Mouse (Mus musculus) embryonic facial prominence, embryonic 10.5 days (tissue): Measurements from ENCODE around the gene Sgip1. TPM values are rescaled to one million over a fixed set of nuclear protein-coding genes. Genes with fewer than 3 reads are reported as not detected.

Source experiments
- DNase-seq: peaks from one replicate; pipeline ENCODE4 v3.0.0-alpha.2; 2017; ENCODE audit warnings: low spot score
- H3K27ac ChIP-seq: fragments of 300-500 bp; sonication (generic); replicated peaks from 2 replicates; pipeline ENCODE4 v1.5.1; 2016; ENCODE audit warnings: mild to moderate bottlenecking
- H3K27me3 ChIP-seq: fragments of 300-500 bp; sonication (generic); replicated peaks from 2 replicates; pipeline ENCODE4 v1.6.1; 2016; ENCODE audit warnings: low read depth, mild to moderate bottlenecking; ENCODE audit not compliant: poor library complexity, severe bottlenecking
- H3K36me3 ChIP-seq: fragments of 300-500 bp; sonication (generic); replicated peaks from 2 replicates; pipeline ENCODE4 v1.6.1; 2016; ENCODE audit warnings: mild to moderate bottlenecking, moderate library complexity
- H3K4me1 ChIP-seq: fragments of 300-500 bp; sonication (generic); 2 replicates; pipeline ENCODE4 v1.6.1; 2016
- H3K4me3 ChIP-seq: fragments of 300-500 bp; sonication (generic); 2 replicates; pipeline ENCODE4 v1.5.1; 2016; ENCODE audit warnings: mild to moderate bottlenecking, moderate library complexity
- H3K9me3 ChIP-seq: fragments of 300-500 bp; sonication (generic); 2 replicates; pipeline ENCODE4 v1.6.1; 2016; ENCODE audit warnings: mild to moderate bottlenecking
- WGBS: fragments of 180-500 bp; shearing (Covaris S2); methylation state at CpG from one replicate; pipeline ENCODE4 v1.1.7; 2016; 5-methylcytosine and 5-hydroxymethylcytosine counted together
- polyA plus RNA-seq: library from polyadenylated mRNA; unstranded; fragments of >200 nt; fragmentation: Nextera tagmentation; extraction: Ambion mirVana; gene quantifications from 2 replicates; pipeline ENCODE4 v1.2.1, GENCODE M21; 2016

Sgip1 gene
- polyA plus RNA-seq, 1 experiment from 2014 or later = 10.9 TPM

DNA sequence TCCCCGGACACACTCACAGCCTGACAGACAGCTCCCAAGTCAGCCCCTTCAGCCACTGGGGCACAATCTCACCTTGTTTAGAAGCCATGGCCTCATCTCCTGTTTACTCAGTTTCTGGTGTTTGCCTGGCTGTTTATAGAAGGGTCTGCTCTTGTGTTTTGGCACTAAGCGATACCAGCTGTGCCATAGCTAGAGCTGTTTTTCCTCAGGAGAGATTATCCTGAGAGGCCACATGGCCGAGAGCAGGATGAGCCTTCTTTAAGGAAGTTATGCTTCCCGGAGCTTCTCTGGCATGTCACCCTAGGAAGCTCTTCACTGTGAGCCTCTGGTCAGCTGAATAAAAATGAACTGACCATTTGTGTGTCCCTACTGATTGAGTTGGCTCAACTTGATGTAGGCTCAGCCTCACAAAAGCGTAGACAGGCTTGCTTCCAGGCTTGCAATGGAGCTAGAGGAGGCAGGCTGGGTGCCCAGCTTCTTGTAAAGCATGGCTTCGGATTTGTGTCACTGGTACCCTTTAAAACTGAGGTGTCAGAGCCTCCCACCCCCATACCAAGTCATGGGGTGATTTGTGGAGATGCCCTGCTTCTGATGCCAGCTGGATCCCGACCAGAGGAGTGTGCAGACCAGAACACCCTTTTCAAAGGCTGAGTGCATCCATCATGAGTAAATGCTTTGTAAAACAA is 42.1 kb downstream of the Sgip1 start:
- Histone ChIP-seq H3K27ac (no peak overlapping the region; the same call in 1 of the 2 replicates), H3K9me3 (no peaks in the 10 kb centered on the region), H3K4me1 (peaks cover 10% of the 10 kb centered on the region; the same call in 1 of the 2 replicates), H3K4me3 (no peak overlapping the region), H3K27me3 (no peaks in the 10 kb centered on the region), H3K36me3 (no peaks in the 10 kb centered on the region)
- WGBS = 64% methylated on average over 7 of the region's 7 CpGs
- no peak for DNase-seq

DNA sequence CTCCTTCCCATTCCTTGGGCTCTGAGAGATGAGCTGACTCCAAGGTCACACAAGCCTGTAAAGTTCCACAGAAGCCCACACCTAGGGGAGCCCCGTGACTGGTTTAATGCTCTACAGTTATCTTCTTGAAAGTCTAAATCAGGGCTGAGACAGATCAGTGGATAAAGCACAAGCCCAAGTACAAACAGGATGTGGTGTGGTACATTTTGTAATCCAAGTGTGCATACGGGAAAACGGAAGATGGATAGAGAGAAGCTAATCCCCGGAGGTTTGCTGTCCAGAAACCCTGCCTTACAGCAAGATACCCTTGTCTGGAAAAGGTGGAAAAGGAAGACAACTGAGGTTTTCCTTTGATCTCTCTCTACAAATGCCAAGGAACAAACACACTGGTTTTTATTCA is 44.1 kb downstream of the Sgip1 start:
- H3K27me3 ChIP-seq = no peaks in the 10 kb centered on the region
- no peak overlapping the region for H3K27ac ChIP-seq
- H3K36me3 ChIP-seq = no peaks in the 10 kb centered on the region
- peaks cover 10% of the 10 kb centered on the region; the same call in 1 of the 2 replicates for H3K4me1 ChIP-seq
- whole genome bisulfite sequencing = 87% methylated on average over 4 of the region's 4 CpGs
- no peak for DNase-seq
- H3K4me3 ChIP-seq = no peak overlapping the region
- no peaks in the 10 kb centered on the region for H3K9me3 ChIP-seq

GRCm38 (mm10) chr4:102792100-102792790 is 51.1 kb downstream of the Sgip1 start:
- no peaks in the 10 kb centered on the region for H3K27me3 ChIP-seq
- H3K4me1 ChIP-seq = peaks cover 8% of the 10 kb centered on the region
- no peaks in the 10 kb centered on the region for H3K36me3 ChIP-seq
- no peaks in the 10 kb centered on the region for H3K9me3 ChIP-seq
- DNase-seq = no peak
- 76% methylated on average over 8 of the region's 8 CpGs for WGBS
- no peak overlapping the region for H3K27ac ChIP-seq
- no peak overlapping the region for H3K4me3 ChIP-seq

GRCm38 (mm10) chr4:102801471-102801870 is 60.4 kb downstream of the Sgip1 start:
- Histone ChIP-seq H3K27me3 (no peaks in the 10 kb centered on the region), H3K27ac (no peak overlapping the region), H3K4me3 (no peak overlapping the region), H3K36me3 (no peaks in the 10 kb centered on the region), H3K9me3 (no peaks in the 10 kb centered on the region), H3K4me1 (peaks cover 7% of the 10 kb centered on the region)
- WGBS = 79% methylated on average over 1 of the region's 1 CpGs
- DNase-seq = no peak

- no peaks in the 10 kb centered on the region for H3K9me3 ChIP-seq
- H3K4me3 ChIP-seq = no peak overlapping the region
- no peak overlapping the region for H3K27ac ChIP-seq
- H3K4me1 ChIP-seq = peaks cover 7% of the 10 kb centered on the region
- H3K36me3 ChIP-seq = no peaks in the 10 kb centered on the region
- 95% methylated on average over 4 of the region's 4 CpGs for WGBS
- H3K27me3 ChIP-seq = no peaks in the 10 kb centered on the region
- DNase-seq = no peak
Observed at GRCm38 (mm10) chr4:102801936-102802335, 60.8 kb downstream of the Sgip1 start.

DNA sequence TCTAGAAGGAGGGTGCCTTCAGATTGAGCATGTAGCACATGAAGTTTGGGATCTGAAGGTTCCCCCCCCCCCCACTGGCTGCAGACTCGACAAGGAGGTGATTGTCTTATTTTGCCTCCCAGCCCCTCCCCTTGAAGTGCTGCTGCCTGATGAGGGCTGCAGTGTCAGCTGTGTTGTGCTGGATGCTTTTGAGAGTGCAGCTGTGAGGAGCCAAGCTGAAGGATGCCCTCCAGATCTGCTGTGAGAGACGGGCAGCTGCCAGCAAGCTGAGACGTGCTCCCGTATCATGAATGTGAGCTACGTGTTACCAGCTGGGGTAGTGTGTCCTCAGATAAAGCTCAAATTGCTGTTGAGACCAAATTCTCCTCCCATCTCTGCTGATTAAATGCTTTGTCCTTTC is 63.5 kb downstream of the Sgip1 start:
- H3K27me3 ChIP-seq = no peaks in the 10 kb centered on the region
- DNase-seq = peak; percentile 23
- peaks cover 7% of the 10 kb centered on the region for H3K4me1 ChIP-seq
- 39% methylated on average over 5 of the region's 5 CpGs for WGBS
- H3K36me3 ChIP-seq = no peaks in the 10 kb centered on the region
- no peak overlapping the region; the same call in 1 of the 2 replicates for H3K27ac ChIP-seq
- H3K4me3 ChIP-seq = no peak overlapping the region
- H3K9me3 ChIP-seq = no peaks in the 10 kb centered on the region

GRCm38 (mm10) chr4:102806987-102807386 is 65.9 kb downstream of the Sgip1 start:
- Histone ChIP-seq H3K4me1 (peaks cover 22% of the 10 kb centered on the region), H3K4me3 (no peak overlapping the region), H3K36me3 (no peaks in the 10 kb centered on the region), H3K27me3 (no peaks in the 10 kb centered on the region), H3K27ac (no peak overlapping the region), H3K9me3 (no peaks in the 10 kb centered on the region)
- no peak for DNase-seq
- 89% methylated on average over 3 of the region's 3 CpGs for WGBS

- H3K36me3 ChIP-seq = no peaks in the 10 kb centered on the region
- H3K9me3 ChIP-seq = no peaks in the 10 kb centered on the region
- H3K4me1 ChIP-seq = peaks cover 33% of the 10 kb centered on the region
- no peak overlapping the region for H3K4me3 ChIP-seq
- no peak for DNase-seq
- H3K27ac ChIP-seq = no peak overlapping the region
- H3K27me3 ChIP-seq = no peaks in the 10 kb centered on the region
Observed at GRCm38 (mm10) chr4:102808258-102808657, 67.2 kb downstream of the Sgip1 start.

DNA sequence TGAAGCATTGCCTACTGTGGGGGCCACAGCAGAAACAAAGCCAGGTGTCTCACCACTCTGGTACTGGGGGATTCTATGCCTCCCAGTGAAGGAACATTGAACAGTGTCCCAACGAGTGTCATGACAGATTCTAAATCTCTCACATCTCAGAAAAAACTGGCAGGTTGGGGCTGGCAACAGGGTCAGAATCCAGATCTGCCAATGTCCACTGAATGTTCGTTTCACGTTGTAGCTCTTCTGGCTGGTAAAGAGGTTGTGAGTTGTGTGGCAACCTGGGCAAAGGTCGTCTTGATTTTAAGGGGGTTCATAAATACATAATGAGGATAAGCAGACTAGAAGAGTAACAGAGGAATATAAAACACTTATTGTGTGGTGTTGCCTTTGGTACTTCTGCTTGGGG is 68.2 kb downstream of the Sgip1 start:
- H3K4me3 ChIP-seq = no peak overlapping the region
- H3K36me3 ChIP-seq = no peaks in the 10 kb centered on the region
- no peak for DNase-seq
- no peaks in the 10 kb centered on the region for H3K9me3 ChIP-seq
- peaks cover 36% of the 10 kb centered on the region for H3K4me1 ChIP-seq
- WGBS = 76% methylated on average over 4 of the region's 4 CpGs
- H3K27ac ChIP-seq = no peak overlapping the region
- no peaks in the 10 kb centered on the region for H3K27me3 ChIP-seq

GRCm38 (mm10) chr4:102810277-102810676 is 69.2 kb downstream of the Sgip1 start:
- DNase-seq = no peak
- Histone ChIP-seq H3K9me3 (no peaks in the 10 kb centered on the region), H3K36me3 (no peaks in the 10 kb centered on the region), H3K27ac (no peak overlapping the region), H3K4me3 (no peak overlapping the region), H3K4me1 (peaks cover 29% of the 10 kb centered on the region), H3K27me3 (no peaks in the 10 kb centered on the region)
- 89% methylated on average over 1 of the region's 1 CpGs for WGBS

- Histone ChIP-seq H3K4me1 (peaks cover 29% of the 10 kb centered on the region), H3K27me3 (no peaks in the 10 kb centered on the region), H3K4me3 (no peak overlapping the region), H3K36me3 (no peaks in the 10 kb centered on the region), H3K27ac (0 out of 2 replicates have a peak overlapping the region, but pooled peaks have one; percentile 2), H3K9me3 (no peaks in the 10 kb centered on the region)
- 48% methylated on average over 9 of the region's 9 CpGs for WGBS
- DNase-seq = peak; percentile 19
Observed at GRCm38 (mm10) chr4:102811007-102811805, 70.1 kb downstream of the Sgip1 start.

DNA sequence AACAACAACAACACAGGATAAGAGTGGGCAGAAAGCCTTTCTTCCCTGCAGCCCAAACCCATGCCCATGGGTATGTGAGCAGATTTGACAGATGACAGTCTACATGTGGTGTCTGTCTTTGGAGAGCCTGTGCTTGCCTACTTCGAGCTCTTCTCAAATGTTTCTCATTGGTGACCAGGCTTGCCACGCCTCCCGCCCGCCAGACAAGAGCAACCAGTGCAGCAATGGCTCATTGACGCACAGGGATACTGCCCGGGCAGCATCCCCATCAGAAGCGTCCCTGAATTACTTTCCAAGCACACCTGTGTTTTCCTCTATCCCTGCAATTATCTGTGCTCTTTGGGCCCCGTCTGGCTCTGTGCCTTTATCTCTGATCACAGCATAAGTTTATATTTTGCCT is 72.2 kb downstream of the Sgip1 start:
- Histone ChIP-seq H3K36me3 (no peaks in the 10 kb centered on the region), H3K9me3 (no peaks in the 10 kb centered on the region), H3K27ac (no peak overlapping the region), H3K4me1 (peaks cover 33% of the 10 kb centered on the region), H3K27me3 (no peaks in the 10 kb centered on the region), H3K4me3 (no peak overlapping the region)
- 83% methylated on average over 8 of the region's 8 CpGs for WGBS
- no peak for DNase-seq
